Mouse (Mus musculus): ENCODE measurements around the gene Gm49373.
"Not testable (repeated sequence)": the region's sequence is repeated elsewhere in the genome, so short reads cannot be mapped to it uniquely, and the experiment has no call there.

- not testable (repeated sequence) for TF ChIP-seq POLR2A (IDR thresholded peaks at IDR 0.05; ENCODE audit: low read depth, low read length); CTCF (conservative IDR thresholded peaks at IDR 0.05; ENCODE audit: insufficient read depth, insufficient read length, low read depth, low read length)
Observed at GRCm38 (mm10) chr9:21044785-21045184, 28.1 kb downstream of the Gm49373 start.
